Mouse (Mus musculus): ENCODE data around the gene Olfr1082.
"Not testable (repeated sequence)": the region's sequence is repeated elsewhere in the genome, so short reads cannot be mapped to it uniquely, and the experiment has no call there.

Gene Olfr1082

DNA sequence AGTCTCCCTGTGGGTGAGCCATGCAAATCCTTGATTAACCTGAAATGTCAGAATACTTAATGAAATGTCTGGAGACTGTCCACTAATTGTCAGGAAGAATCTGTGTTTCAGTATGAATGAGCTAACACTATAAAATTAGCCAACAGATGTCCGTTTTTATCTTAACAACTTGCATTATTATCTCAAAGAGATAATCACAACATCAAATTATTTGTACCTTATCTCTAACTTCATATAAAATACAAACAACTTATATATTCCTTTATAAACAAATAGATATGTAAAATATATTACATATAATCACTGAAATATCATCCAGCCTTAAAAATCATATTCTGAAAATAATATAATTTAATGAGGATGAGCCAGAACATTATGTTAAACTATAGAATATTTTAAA lies at the start of gene Olfr1082:
Gene Olfr1082 (minus strand): TSS at position 101 of the 400 bp plus-strand sequence.
- not testable (repeated sequence) for DNase-seq (ENCODE audit: low spot score in 2 of 2)

DNA sequence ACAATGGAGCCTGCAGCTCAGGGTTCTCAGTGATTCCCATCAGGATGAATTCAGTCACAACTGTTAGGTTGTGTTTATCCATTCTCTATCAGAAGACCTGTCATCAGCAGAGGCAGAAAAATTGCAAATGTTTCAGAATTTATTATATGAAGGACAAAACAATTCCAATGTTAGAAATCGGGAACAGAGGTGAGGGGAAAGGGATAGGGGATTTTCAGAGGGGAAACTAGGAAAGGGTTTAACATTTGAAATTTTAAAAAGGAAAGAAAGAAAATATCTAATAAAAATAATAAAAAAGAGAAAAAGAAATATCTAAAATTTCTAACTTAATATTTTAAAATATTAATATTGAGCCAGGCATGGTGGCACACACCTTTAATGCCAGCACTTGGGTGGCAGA lies 40.9 kb upstream of the Olfr1082 start, which contains the start of gene Olfr1084:
Gene Olfr1084 (minus strand): TSS at position 101 of the 400 bp plus-strand sequence.
- not testable (repeated sequence) for DNase-seq (ENCODE audit: low spot score in 2 of 2)

DNA sequence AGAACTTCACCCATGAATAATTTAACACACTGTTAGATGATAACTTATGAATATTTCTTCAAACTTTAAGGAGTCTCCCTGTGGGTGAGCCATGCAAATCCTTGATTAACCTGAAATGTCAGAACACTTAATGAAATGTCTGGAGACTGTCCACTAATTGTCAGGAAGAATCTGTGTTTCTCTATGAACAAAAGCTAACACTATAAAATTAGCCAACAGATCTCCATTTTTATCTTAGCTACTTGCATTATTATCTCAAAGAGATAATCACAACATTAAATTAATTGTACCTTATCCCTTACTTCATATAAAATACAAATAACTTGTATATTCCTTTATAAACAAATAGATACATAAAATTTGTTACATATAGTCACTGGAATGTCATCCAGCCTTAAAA lies 40.6 kb downstream of the Olfr1082 start, which contains the start of gene Olfr1080:
Gene Olfr1080 (minus strand): TSS at position 101 of the 400 bp plus-strand sequence.
- DNase-seq (ENCODE audit: low spot score in 2 of 2), result not testable (repeated sequence)

All from thymus, postnatal 10 days (tissue).